Mouse (Mus musculus): Measurements from ENCODE around the gene Gbf1. TPM values are rescaled to one million over a fixed set of nuclear protein-coding genes. Genes with fewer than 3 reads are reported as not detected.

Gene Gbf1
- polyA plus RNA-seq, 1 experiment = 51.5 TPM

DNA sequence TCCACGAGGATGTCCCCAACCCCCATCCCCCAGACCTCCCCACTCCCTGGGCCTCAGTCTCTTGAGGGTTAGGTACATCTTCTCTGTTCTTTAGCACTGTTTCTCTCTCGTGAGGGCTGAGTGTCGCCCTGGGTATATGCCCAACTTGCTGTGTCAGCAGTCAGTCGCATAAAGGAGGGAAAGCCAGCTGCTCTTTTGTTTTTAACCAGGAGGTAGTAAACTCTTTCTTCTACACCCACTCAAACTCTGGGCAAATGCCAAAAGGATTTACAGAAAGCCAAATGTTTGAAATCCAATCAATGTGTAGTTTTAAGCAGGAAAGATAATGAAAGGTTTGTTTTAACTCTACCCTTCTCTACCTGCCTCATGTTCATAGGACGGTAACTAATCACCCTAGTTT is 24.7 kb downstream of the Gbf1 start:
- no peaks in the 10 kb centered on the region for H3K27me3 ChIP-seq (ENCODE audit: control insufficient read depth, insufficient read depth, low read length, poor library complexity, severe bottlenecking)
- no peaks in the 10 kb centered on the region for H3K36me3 ChIP-seq (ENCODE audit: control insufficient read depth, insufficient read depth, low read length, poor library complexity, severe bottlenecking)
- no peak overlapping the region for H3K9ac ChIP-seq (ENCODE audit: low read depth, poor library complexity, severe bottlenecking)
- H3K9me3 ChIP-seq (replicated peaks; ENCODE audit: control insufficient read depth, insufficient read depth, low read length, poor library complexity, severe bottlenecking) = no peaks in the 10 kb centered on the region
- H3K4me3 ChIP-seq (ENCODE audit: low read depth, low read length) = no peak overlapping the region
- H3K4me1 ChIP-seq (ENCODE audit: control insufficient read depth, insufficient read depth, low read length) = no peaks in the 10 kb centered on the region
- TF ChIP-seq CTCF (IDR thresholded peaks at IDR 0.05; ENCODE audit: low read depth, low read length) (no peak), EP300 (IDR thresholded peaks at IDR 0.05; ENCODE audit: insufficient read depth, low read depth, low read length) (no peak), POLR2A (IDR thresholded peaks at IDR 0.05; ENCODE audit: insufficient read depth, low read length) (no peak)
- H3K27ac ChIP-seq (ENCODE audit: insufficient read depth, low read length) = no peak overlapping the region

DNA sequence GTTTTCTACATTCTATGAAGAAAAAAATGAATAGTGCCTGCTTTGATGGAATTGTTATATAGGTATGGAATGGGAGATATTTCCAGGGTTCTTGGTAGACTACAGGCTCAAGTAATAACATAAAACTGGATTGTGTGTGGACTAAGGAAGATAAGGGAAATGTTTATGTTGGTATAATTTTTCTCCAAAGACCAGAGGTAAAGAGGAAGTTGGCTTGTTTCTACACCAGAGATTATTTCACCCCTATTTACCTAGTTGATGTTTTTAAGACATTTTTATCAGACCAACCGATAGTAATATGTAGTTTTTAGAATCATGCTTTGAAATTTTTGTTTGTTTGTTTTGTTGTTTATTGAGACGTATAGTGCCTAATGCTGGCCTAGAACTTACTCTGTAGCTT is 28.0 kb downstream of the Gbf1 start:
- Histone ChIP-seq H3K9me3 (replicated peaks; ENCODE audit: control insufficient read depth, insufficient read depth, low read length, poor library complexity, severe bottlenecking) (no peaks in the 10 kb centered on the region), H3K27me3 (ENCODE audit: control insufficient read depth, insufficient read depth, low read length, poor library complexity, severe bottlenecking) (no peaks in the 10 kb centered on the region), H3K36me3 (ENCODE audit: control insufficient read depth, insufficient read depth, low read length, poor library complexity, severe bottlenecking) (no peaks in the 10 kb centered on the region), H3K4me1 (ENCODE audit: control insufficient read depth, insufficient read depth, low read length) (no peaks in the 10 kb centered on the region), H3K27ac (ENCODE audit: insufficient read depth, low read length) (no peak overlapping the region), H3K9ac (ENCODE audit: low read depth, poor library complexity, severe bottlenecking) (no peak overlapping the region), H3K4me3 (ENCODE audit: low read depth, low read length) (no peak overlapping the region)
- TF ChIP-seq CTCF (IDR thresholded peaks at IDR 0.05; ENCODE audit: low read depth, low read length) (no peak), EP300 (IDR thresholded peaks at IDR 0.05; ENCODE audit: insufficient read depth, low read depth, low read length) (no peak), POLR2A (IDR thresholded peaks at IDR 0.05; ENCODE audit: insufficient read depth, low read length) (no peak)

- H3K27ac ChIP-seq (ENCODE audit: insufficient read depth, low read length) = no peak overlapping the region
- TF ChIP-seq CTCF (IDR thresholded peaks at IDR 0.05; ENCODE audit: low read depth, low read length) (no peak), EP300 (IDR thresholded peaks at IDR 0.05; ENCODE audit: insufficient read depth, low read depth, low read length) (no peak), POLR2A (IDR thresholded peaks at IDR 0.05; ENCODE audit: insufficient read depth, low read length) (no peak)
- H3K36me3 ChIP-seq (ENCODE audit: control insufficient read depth, insufficient read depth, low read length, poor library complexity, severe bottlenecking) = no peaks in the 10 kb centered on the region
Measured at GRCm38 (mm10) chr19:46182241-46182640, 29.9 kb downstream of the Gbf1 start.

GRCm38 (mm10) chr19:46186611-46187010 is 34.3 kb downstream of the Gbf1 start:
- Histone ChIP-seq H3K36me3 (ENCODE audit: control insufficient read depth, insufficient read depth, low read length, poor library complexity, severe bottlenecking) (no peaks in the 10 kb centered on the region), H3K4me3 (ENCODE audit: low read depth, low read length) (no peak overlapping the region), H3K4me1 (ENCODE audit: control insufficient read depth, insufficient read depth, low read length) (no peaks in the 10 kb centered on the region), H3K9ac (ENCODE audit: low read depth, poor library complexity, severe bottlenecking) (no peak overlapping the region), H3K27ac (ENCODE audit: insufficient read depth, low read length) (no peak overlapping the region), H3K27me3 (ENCODE audit: control insufficient read depth, insufficient read depth, low read length, poor library complexity, severe bottlenecking) (no peaks in the 10 kb centered on the region), H3K9me3 (replicated peaks; ENCODE audit: control insufficient read depth, insufficient read depth, low read length, poor library complexity, severe bottlenecking) (no peaks in the 10 kb centered on the region)
- TF ChIP-seq POLR2A (IDR thresholded peaks at IDR 0.05; ENCODE audit: insufficient read depth, low read length) (no peak), CTCF (IDR thresholded peaks at IDR 0.05; ENCODE audit: low read depth, low read length) (no peak), EP300 (IDR thresholded peaks at IDR 0.05; ENCODE audit: insufficient read depth, low read depth, low read length) (no peak)

More at GRCm38 (mm10) chr19:46182241-46182640, 29.9 kb downstream of the Gbf1 start:
- Histone ChIP-seq H3K9me3 (replicated peaks; ENCODE audit: control insufficient read depth, insufficient read depth, low read length, poor library complexity, severe bottlenecking) (no peaks in the 10 kb centered on the region), H3K27me3 (ENCODE audit: control insufficient read depth, insufficient read depth, low read length, poor library complexity, severe bottlenecking) (no peaks in the 10 kb centered on the region), H3K9ac (ENCODE audit: low read depth, poor library complexity, severe bottlenecking) (no peak overlapping the region), H3K4me3 (ENCODE audit: low read depth, low read length) (no peak overlapping the region), H3K4me1 (ENCODE audit: control insufficient read depth, insufficient read depth, low read length) (no peaks in the 10 kb centered on the region)

- Histone ChIP-seq H3K27me3 (ENCODE audit: control insufficient read depth, insufficient read depth, low read length, poor library complexity, severe bottlenecking) (no peaks in the 10 kb centered on the region), H3K4me3 (ENCODE audit: low read depth, low read length) (no peak overlapping the region), H3K36me3 (ENCODE audit: control insufficient read depth, insufficient read depth, low read length, poor library complexity, severe bottlenecking) (no peaks in the 10 kb centered on the region), H3K27ac (ENCODE audit: insufficient read depth, low read length) (no peak overlapping the region), H3K4me1 (ENCODE audit: control insufficient read depth, insufficient read depth, low read length) (no peaks in the 10 kb centered on the region), H3K9ac (ENCODE audit: low read depth, poor library complexity, severe bottlenecking) (no peak overlapping the region), H3K9me3 (replicated peaks; ENCODE audit: control insufficient read depth, insufficient read depth, low read length, poor library complexity, severe bottlenecking) (no peaks in the 10 kb centered on the region)
- TF ChIP-seq EP300 (IDR thresholded peaks at IDR 0.05; ENCODE audit: insufficient read depth, low read depth, low read length) (no peak), CTCF (IDR thresholded peaks at IDR 0.05; ENCODE audit: low read depth, low read length) (no peak), POLR2A (IDR thresholded peaks at IDR 0.05; ENCODE audit: insufficient read depth, low read length) (no peak)
Measured at GRCm38 (mm10) chr19:46187203-46187602, 34.9 kb downstream of the Gbf1 start.

DNA sequence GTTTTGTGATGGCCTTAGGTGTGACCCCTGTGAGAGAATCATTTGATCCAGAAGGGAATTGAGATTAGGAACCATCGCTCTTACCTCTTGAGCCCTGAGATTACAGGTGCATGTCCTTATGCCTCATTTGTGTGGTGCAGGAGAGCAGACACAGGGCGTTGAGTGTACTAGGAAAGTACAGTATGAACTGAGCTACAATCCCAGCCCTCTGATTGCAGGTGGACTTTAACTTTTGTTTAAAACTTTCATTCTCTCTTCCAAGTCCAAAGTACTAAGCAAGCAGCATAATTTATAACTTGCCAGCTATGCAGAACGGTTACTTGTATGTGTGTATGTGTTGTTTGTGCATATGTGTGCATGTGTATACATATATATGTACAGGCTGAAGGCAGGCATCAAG is 46.0 kb downstream of the Gbf1 start:
- no peaks in the 10 kb centered on the region for H3K27me3 ChIP-seq (ENCODE audit: control insufficient read depth, insufficient read depth, low read length, poor library complexity, severe bottlenecking)
- H3K36me3 ChIP-seq (ENCODE audit: control insufficient read depth, insufficient read depth, low read length, poor library complexity, severe bottlenecking) = no peaks in the 10 kb centered on the region
- H3K27ac ChIP-seq (ENCODE audit: insufficient read depth, low read length) = no peak overlapping the region
- H3K9ac ChIP-seq (ENCODE audit: low read depth, poor library complexity, severe bottlenecking) = no peak overlapping the region
- TF ChIP-seq EP300 (IDR thresholded peaks at IDR 0.05; ENCODE audit: insufficient read depth, low read depth, low read length) (no peak), POLR2A (IDR thresholded peaks at IDR 0.05; ENCODE audit: insufficient read depth, low read length) (no peak), CTCF (IDR thresholded peaks at IDR 0.05; ENCODE audit: low read depth, low read length) (no peak)
- no peaks in the 10 kb centered on the region for H3K4me1 ChIP-seq (ENCODE audit: control insufficient read depth, insufficient read depth, low read length)
- no peaks in the 10 kb centered on the region for H3K9me3 ChIP-seq (replicated peaks; ENCODE audit: control insufficient read depth, insufficient read depth, low read length, poor library complexity, severe bottlenecking)
- no peak overlapping the region for H3K4me3 ChIP-seq (ENCODE audit: low read depth, low read length)

All from ES-Bruce4 (cell line).